Mouse (Mus musculus): ENCODE measurements at regions not wholly inside any gene's neighbourhood (a gene's known extent, or its start where the extent isn't known, plus 50 kb on each side); places are given as distances from the start of the nearest gene placed in this dataset.
"Not testable (repeated sequence)": the region's sequence is repeated elsewhere in the genome, so short reads cannot be mapped to it uniquely, and the experiment has no call there.

DNA sequence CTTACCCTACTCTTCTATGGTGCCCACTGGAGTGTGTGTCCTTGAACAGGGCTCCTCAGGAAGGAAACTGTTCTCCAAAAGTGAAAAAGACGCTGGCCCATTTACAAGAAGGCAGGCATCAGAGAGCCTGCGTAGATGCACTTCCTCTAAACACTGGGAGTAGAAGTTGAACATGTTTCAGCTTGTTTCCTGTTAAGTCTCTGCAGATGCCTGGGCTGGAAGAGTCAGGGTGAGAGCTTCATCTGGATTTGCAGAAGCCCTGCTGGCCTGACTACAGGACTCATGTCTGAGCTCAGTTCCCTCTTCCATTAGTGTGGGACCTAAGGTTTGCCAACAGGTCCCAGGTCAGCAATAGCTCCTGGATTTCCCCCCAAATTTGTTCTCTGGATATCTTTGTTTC is 54.7 kb upstream of the Nlrp1b start:
- DNase-seq (ENCODE audit: low spot score in 2 of 2): no peak

DNA sequence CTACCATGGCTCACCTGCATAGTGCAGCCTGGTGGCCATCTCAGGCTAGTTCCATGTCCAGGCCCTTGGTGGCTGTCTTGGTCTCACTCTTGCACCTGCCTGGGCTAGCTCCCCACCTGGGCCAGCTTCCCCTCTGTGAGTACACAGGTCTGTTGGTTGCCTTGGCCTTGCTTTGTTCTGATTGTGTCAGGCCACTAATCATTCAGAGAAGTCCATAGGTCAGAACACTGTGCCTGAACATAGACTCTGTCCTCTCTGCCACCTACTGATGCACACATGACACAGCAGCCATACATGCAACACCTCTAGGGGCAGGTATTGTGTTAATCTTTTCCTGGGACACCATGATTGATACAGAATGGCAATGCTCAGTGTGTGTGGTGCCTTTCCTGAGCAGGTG is 57.7 kb upstream of the Nlrp1b start:
- not testable (repeated sequence) for DNase-seq (ENCODE audit: low spot score in 2 of 2)

DNA sequence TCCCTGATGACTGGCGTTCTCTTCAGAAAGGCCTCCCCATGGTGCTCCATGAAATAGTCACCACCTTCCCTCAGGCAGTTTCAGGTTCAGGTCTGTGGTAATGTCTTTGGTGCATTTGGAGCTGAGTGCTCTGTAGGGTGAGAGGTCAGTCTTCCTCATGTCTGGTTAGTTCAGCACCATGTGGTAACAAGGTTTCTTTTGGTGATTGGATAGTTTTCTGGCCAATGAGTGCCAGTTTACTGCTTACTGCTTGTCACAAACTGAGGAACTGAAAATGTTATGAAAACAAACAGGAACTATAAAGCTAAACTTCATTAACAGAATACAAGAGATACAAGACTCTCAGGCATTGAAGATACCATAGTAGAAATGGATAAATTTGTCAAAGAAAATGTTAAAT is 59.0 kb upstream of the Nlrp1b start:
- DNase-seq (ENCODE audit: low spot score in 2 of 2): no peak

DNA sequence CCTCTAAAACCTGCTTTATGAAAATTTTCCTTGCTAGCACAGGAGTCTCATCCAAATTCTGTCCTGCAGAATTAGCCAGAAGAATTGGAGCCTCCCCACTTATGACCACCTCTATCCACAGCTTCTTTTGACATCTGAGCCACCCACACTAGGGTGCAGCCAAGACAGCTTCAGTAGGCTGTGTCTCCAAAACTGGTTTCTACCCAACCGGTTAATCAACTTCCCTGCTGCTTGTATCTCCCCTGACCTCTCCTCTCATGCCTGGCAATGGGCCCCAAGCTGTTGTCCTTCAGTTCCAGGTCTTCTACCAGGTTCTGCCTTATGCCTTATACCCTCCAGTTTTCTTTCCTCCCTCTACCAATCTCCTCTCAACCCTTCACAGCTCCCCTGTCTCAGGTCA is 68.9 kb upstream of the Nlrp1b start:
- DNase-seq (ENCODE audit: low spot score in 2 of 2): no peak

- no peak for DNase-seq (ENCODE audit: low spot score in 2 of 2)
Measured at GRCm38 (mm10) chr11:71323439-71323838, 92.9 kb upstream of the Nlrp1b start.

DNA sequence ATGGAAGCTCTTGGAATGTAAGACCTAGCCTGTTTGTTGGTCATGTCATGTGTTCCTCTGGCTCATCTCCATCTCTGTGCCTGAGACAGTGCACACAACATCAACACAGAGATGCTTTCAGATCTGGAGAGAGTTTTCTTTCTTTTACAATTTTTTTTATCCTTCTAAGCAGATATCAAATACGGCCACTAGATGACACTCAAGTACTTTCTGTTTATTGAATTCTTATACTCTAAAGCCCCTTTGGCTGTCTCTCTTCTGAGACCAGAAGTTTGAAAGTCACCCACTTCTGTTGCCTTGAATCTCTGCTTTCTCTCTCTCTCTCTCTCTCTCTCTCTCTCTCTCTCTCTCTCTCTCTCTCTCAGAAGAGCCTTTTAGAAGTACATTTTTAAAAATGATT is 106.9 kb upstream of the Nlrp1b start:
- no peak for DNase-seq (ENCODE audit: low spot score in 2 of 2)

DNA sequence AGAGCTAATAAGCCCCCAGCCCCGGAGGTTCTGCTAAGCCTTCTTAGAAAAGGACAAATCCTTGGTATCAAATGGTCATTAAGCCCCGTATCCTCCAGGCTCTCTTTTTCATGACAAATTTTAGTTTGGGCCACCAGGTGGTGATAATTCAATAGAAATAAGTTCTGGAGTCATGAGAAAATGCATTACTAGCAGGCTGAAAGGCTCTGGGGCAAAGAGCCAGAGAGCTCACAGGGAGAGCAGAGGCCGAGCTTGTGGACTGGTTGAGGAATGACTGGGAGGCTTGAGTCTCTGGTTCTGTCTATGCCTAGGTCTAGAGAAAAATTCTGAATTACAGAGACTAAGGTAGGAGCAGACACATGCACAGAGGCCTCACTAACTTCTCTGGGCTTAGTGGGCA is 115.5 kb upstream of the Nlrp1b start:
- DNase-seq (ENCODE audit: low spot score in 2 of 2): no peak

DNA sequence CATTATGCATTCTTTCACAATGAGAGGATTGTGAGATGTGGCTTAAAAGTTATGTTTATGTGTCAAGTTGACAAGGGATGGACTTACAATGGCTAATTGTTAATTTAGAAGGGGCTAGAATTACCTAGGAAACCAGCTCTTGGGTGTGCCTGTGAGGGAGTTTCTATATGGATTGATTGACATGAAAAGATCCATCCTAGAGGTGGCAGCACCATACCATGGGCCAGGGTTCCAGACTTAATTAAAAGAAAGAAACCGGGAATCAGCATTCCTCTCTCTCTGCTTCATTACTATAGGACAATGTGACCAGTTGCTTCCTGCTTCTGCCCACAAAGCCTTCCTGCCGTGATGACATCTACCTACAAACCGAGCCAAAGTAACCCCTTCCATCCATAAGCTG is 126.6 kb upstream of the Nlrp1b start:
- no peak for DNase-seq (ENCODE audit: low spot score in 2 of 2)

GRCm38 (mm10) chr11:71360856-71361255 is 130.3 kb upstream of the Nlrp1b start:
- no peak for DNase-seq (ENCODE audit: low spot score in 2 of 2)

DNA sequence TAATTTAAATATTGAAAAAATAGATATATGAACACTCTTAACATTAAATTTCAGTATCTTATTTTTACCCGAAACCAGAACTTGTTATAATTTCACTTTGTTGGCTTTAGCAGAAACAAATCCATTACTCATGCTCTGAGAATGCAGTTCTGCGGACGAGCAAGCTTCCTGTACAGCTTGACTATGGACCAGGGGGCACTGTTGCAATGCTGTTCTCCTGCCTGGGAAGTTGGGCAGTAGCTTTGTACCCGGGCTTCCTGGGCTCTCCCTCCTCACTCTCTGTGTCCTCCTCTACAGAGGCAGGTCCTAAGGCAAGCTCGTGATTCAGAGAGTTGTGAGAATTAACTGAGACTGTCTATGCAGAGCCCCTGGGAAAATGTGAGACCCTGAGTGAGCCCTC is 141.3 kb upstream of the Nlrp1b start:
- no peak for DNase-seq (ENCODE audit: low spot score in 2 of 2)

- DNase-seq (ENCODE audit: low spot score in 2 of 2): no peak
Measured at GRCm38 (mm10) chr11:71375132-71375531, 144.6 kb upstream of the Nlrp1b start.

DNA sequence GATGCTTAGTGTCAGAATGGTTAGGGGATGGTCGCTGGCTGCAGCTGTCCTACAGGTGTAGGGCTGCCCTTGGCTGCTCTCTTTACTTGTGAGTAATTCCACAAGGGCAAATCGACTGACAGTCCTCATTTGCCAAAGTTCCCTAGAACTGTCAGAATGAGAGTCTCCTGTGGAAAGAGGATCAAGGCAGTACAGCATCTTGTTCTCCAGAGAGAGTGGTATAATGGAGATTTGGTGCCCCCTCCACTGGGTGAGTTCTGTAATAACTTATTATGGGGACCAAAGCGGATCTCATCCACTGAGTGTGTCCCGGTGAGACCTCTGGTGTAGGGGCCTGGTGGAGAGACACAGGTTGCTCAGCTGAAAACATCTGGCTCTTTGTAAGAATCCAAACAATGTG is 157.9 kb upstream of the Nlrp1b start:
- no peak for DNase-seq (ENCODE audit: low spot score in 2 of 2)

- no peak for DNase-seq (ENCODE audit: low spot score in 2 of 2)
Measured at GRCm38 (mm10) chr11:71389659-71390058, 159.1 kb upstream of the Nlrp1b start.

- no peak for DNase-seq (ENCODE audit: low spot score in 2 of 2)
Measured at GRCm38 (mm10) chr11:71390151-71390550, 159.6 kb upstream of the Nlrp1b start.

DNA sequence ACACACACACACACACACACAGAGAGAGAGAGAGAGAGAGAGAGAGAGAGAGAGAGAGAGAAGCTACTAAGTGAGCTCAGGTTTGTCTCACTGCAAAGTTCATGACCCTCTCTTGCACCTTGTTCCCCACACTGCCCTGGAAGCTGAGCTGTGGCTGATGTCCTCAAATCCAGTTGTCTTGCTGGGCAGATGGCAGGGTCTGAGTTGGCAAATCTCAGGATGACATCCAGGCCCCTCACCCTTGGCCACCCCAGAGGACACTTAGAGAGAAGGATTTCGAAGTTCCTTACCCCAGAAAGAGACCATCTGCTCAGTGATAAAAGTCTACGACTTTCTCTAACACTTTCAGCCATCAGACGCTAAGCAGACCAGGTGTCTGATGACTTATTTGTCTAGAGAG is 160.1 kb upstream of the Nlrp1b start:
- DNase-seq (ENCODE audit: low spot score in 2 of 2): no peak

- DNase-seq (ENCODE audit: low spot score in 2 of 2): no peak
Measured at GRCm38 (mm10) chr11:71393406-71393805, 162.9 kb upstream of the Nlrp1b start.

- no peak for DNase-seq (ENCODE audit: low spot score in 2 of 2)
Measured at GRCm38 (mm10) chr11:71395023-71395422, 164.5 kb upstream of the Nlrp1b start.

DNA sequence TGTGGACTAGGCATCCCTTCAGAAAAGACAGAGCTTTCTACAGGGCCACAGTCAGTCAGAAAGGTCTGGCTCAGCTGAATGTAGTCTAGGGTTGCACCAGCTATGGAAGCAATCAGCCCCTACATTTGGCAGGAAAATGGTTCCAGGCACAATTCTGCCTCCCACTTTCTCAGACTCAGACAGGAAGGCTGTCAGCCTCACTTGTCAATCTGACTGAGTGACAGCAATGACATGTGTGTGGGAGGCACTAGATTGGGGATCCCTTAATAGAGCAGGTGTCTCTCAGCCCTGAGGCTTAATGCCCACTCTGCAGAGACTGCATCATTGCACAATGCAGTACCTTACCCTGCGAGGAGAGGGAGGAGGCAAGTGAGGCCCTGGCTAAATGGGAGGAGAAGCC is 165.1 kb upstream of the Nlrp1b start:
- no peak for DNase-seq (ENCODE audit: low spot score in 2 of 2)

- DNase-seq (ENCODE audit: low spot score in 2 of 2): no peak
Measured at GRCm38 (mm10) chr11:71400351-71400750, 169.8 kb upstream of the Nlrp1b start.

DNA sequence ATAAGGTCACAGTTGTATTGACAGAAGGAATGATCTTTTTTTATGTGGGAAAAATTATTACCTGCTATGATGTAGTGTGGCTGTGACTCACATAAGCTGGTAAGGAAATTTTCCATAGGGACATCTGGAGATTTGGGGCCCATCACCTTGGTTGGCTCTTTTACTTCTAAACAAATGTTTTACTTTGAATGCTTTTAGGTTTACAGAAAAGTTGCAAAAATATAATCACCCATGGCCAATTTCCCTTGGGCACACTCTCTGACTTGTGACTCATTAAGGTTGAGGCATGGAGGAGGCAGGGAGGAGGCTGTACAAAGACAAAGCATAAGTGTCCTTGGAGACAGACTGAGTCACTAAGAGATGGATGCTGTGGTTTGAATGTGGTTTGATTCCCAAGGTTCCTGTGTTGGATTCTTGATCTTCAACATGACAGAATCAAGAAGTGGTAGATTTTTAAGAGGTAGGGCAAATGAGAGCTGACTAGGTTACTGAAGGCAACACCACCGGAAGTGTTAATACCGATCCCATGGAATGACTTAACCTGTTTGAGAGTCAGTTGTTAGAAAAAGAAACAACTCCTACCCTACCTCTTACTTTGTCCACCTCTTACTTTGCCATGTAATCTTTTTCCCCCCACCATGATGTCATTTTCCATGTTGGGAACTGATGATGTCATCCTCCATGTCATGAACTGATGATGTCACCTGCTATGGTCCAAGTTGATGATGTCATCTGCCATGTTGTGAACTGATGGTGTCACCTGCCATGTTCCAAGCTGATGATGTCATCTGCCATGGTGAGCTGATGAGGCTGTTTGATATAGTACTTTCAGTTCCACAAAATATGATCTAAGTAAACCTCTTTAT is 171.1 kb upstream of the Nlrp1b start:
- no peak for DNase-seq (ENCODE audit: low spot score in 2 of 2)

GRCm38 (mm10) chr11:71404361-71404760 is 173.8 kb upstream of the Nlrp1b start:
- DNase-seq (ENCODE audit: low spot score in 2 of 2): no peak

GRCm38 (mm10) chr11:71407043-71407442 is 176.5 kb upstream of the Nlrp1b start:
- no peak for DNase-seq (ENCODE audit: low spot score in 2 of 2)

DNA sequence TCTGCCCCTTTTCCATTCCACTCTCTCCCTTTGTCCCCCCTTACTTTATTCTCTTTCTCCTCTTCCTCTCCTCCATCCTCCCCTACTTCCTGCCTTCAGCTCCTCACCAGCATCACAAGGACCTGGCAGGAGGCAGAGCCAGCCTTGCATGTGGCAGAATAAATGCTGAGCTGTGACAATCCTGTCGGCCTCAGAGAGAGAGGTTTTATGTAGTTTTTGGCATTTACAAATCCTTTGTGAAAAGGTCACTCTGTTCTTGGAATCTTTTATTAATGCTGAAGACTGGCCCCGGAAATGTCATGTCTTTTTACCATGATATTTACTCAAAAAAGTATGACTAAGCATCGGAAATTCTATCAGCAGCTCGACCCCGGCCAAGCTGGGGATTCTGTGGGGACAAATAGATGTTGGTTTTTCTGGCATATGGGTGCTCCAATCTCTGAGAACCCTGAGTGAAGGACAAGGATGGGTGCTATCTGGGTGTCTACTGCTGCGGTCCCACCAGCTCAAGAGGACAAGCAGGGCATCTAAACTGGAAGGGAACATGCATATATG is 178.8 kb upstream of the Nlrp1b start:
- DNase-seq (ENCODE audit: low spot score in 2 of 2): no peak

GRCm38 (mm10) chr11:71410582-71410981 is 180.0 kb upstream of the Nlrp1b start:
- no peak for DNase-seq (ENCODE audit: low spot score in 2 of 2)

All from spleen, postnatal 14 days (tissue).